Mouse (Mus musculus) embryonic fibroblast, embryonic 13.5 days (primary cell): Measurements from ENCODE around the gene 4930432K21Rik.

Experiments used
- CTCF ChIP-seq: IDR thresholded peaks from 2 replicates; pipeline ENCODE4 v1.5.1; 2011; ENCODE audit warnings: mild to moderate bottlenecking, control low read depth, low read length, moderate library complexity, borderline replicate concordance; ENCODE audit not compliant: insufficient read depth
- POLR2A ChIP-seq: IDR thresholded peaks from 2 replicates; pipeline ENCODE4 v1.6.1; 2011; ENCODE audit warnings: low read depth, mild to moderate bottlenecking, control low read depth, low read length, moderate library complexity

- no peak for TF ChIP-seq CTCF
- TF ChIP-seq POLR2A: no peak
Observed at GRCm38 (mm10) chr8:84193566-84193965, 45.7 kb downstream of the 4930432K21Rik start.
